Mouse (Mus musculus): Measurements from ENCODE around the gene Gm20388. TPM values are rescaled to one million over a fixed set of nuclear protein-coding genes. Genes with fewer than 3 reads are reported as not detected.

The Gm20388 gene
- total RNA-seq, 2 experiments from 2014 or later: 18.6 TPM; not detected in 1

DNA sequence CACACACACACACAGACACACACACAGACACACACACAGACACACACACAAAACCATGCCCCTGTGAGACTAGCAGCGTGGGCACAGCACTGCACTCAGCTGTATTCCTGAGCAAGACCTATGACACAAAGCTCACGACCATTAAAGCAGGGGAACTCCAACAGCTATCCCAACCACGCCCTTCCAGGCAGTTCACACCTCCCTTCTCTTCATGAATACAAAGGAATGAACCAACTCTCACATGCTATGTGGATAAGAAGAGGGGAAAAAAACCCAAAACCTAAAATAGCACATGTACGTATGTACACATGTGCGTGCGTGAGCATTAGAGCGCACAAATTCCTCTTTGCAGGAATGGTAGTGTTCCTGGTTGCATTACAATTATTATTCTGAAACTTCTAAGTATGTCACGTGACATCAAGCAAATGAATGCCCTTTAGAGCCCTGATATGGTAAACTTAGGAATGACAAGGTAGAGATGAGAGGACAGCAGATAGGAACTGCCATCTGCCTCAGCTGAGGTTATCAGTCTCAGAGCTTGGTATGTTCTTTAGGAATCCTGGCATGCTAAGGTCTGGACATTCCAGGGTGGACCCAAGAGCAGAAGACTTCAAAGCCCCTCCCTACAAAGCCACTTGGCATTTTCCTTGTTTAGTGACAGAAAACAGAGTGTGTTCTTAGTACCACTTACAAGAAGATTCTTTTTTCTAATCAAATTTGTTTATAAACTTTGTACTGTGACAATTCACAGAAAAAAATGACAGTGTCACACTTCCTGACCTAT lies 3015.5 kb downstream of the Gm20388 start:
- no peak for DNase-seq (ENCODE audit: low spot score in 2 of 2)
- intact Hi-C loops (cut with DNase I): no loop called here

DNA sequence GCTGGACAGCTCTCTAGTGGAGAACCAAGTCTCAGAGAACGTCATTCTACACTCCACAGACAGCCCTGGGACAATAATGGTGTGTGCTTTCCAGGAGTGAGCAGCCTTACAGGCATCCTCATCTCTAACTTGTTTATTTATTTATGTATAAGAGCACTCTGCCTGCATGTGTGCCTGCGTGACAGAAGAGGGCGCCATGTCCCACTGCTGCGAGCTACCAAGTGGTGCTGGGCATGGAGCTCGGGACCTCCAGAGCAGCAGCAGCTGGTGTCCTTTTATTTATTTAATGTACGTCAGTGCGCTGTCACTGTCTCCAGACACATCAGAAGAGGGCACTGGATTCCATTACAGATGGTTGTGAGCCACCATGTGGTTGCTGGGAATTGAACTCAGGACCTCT lies 3016.1 kb downstream of the Gm20388 start:
- intact Hi-C loops (cut with DNase I): no loop called here
- no peak for DNase-seq (ENCODE audit: low spot score in 2 of 2)

DNA sequence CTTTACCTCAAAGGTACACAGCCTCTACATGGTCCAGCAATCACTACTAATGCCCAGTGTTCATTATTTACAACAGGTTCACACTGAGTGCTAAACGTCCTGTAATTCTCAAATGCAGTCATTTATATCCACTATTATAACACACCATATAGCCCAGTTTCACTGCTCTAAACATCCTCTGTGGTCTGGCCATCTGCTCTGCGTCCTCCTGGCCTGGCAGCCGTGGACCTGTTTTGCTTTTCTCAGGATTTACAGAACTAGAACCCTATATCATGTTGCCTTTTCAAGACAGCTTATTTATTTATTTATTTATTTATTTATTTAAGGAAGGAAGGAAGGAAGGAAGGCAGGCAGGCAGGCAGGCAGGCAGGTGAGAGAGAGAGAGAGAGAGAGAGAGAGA lies 3017.2 kb downstream of the Gm20388 start:
- no peak for DNase-seq (ENCODE audit: low spot score in 2 of 2)
- intact Hi-C loops (cut with DNase I): no loop called here

DNA sequence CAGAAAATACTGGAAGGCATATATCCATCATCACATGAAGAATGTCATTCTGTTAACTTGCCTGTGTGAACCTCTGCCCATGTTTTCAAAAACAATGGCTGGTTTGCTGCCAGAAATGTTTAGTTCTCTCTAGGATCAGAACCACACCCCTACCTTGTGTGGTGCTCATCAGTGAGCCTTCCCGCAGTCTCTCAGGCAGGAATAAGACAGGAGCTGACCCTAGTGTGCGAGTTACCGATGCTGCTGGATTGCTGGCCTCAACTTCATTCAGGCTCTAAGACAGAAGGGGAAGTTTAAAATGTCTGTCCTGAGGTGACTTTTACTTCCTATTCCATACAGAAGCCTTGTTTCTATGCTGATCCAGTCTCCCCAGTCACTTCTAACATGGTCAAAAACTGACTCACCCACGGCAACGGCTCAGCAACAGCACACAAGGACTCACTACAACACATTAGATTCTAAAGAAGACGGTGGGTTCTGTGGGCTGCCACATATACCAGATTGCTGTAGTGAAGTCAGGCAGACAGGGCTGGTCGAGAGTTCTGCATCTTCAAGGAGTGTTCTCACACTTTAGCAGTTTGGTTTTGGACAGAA lies 3018.1 kb downstream of the Gm20388 start:
- intact Hi-C loops (cut with DNase I): no loop called here
- peak in 1 of 2 experiments; percentile 51 for DNase-seq (ENCODE audit: low spot score in 2 of 2)

DNA sequence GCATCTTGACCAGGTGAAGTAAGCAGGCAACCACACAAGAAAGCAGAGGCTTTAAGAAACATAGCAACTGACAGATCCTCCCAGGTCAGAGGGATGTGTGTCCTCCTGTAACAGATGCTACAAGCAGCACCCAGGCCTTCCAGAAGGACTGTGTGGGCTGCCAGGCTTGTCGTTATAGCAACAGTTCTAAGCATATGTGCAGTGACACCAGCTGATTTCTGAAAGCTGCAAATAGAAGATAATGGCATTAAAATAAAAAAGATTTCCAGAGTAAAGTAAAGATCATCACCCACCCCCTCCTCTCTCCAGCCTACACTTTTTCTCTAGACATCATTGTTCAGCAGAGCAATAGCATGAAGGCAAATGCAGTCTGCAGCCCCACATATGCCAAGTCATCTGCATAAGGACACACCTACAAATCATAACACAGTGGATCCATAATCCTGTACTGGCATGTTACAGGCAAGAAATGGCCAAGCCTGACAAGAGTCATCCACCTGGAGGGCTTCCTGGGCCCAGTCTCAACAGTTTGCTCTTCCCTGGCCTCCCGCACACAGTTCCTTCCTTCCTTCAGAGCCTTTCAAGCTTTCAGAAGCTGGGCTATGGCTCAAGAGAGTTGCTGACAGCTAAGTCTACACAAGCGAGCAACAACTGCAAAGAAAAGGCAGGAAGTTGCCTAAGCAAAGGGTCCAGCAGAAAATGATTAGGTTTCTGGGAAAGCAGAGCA lies 3021.4 kb downstream of the Gm20388 start:
- peak; percentile 85 to 95 for DNase-seq (ENCODE audit: low spot score in 2 of 2)
- intact Hi-C loops (cut with DNase I): no loop called here

DNA sequence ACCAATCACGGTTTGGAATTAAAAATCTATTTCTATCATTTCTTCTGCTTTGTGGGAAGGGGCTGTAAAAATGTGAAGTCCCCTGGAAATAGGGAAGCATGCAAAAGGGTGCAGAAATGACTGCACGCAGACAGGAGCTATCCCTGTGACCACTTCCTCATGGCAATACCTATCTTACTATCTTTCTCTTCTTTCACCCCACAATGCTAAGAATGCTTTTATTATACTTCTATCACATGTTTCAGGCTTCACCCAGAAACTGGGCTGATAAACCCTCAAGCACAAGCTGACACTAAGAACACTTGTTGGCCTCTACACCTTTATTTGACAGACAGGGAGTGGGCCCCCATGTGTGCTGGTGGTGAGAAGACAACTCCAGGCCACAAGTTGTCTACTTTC lies 3021.9 kb downstream of the Gm20388 start:
- intact Hi-C loops (cut with DNase I): no loop called here
- DNase-seq (ENCODE audit: low spot score in 2 of 2): no peak

DNA sequence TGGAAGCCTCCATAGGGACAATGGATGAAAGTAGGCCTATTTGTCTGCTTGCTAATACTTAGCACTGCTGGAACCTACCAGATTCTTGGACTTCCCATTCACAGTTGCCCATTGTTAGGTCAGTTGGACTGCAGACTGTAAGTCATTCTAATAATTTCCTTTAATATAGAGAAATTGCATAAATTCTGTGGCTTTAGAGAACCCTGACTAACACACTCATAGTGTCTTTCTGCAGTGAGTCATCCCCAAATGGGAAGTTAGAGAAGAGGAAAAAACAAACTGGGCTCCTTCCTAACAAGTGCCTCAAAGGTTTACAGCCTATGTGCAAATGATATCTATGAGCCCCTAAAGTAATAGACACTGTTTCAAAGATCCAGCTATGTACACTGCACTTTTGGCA lies 3023.3 kb downstream of the Gm20388 start:
- DNase-seq (ENCODE audit: low spot score in 2 of 2): no peak
- intact Hi-C loops (cut with DNase I): no loop called here

DNA sequence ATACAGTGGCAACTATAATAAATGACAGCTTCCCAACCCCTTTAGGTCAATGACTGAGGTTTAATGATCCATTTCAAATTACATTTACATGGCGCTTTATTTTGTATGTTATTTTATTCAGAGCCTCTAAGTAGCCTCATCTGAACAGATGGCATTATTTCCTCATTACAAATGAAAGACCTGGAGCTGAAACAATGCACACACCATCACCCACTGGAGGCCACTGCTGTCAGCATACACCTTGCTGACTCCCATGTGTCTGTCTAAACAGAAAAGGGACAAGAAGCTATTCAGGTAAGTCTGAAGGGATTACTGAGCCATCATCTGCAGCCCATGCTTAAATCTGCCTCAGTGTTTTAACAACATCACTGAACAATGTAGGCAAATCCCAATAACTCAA lies 3024.5 kb downstream of the Gm20388 start:
- no peak for DNase-seq (ENCODE audit: low spot score in 2 of 2)
- intact Hi-C loops (cut with DNase I): no loop called here

DNA sequence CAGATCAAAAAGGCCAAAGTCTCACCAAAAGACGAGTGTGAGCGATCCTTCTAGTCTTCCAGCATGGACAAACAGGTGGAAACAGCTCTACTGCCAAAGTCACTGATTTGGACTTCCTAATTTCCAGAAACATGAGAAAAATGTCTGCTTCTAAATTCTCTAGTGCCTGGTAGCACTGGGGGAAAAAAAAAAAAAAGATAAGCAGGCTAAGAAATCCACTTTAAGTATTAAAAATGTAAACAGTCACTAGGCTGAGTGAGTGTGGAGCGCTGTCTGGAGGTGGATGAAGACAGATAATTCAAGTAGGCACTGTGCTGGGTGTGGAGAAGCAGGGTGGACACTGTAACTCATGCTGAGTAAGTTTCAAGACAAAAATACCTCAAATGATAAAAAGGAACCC lies 3025.3 kb downstream of the Gm20388 start:
- peak in 1 of 2 experiments; percentile 69 for DNase-seq (ENCODE audit: low spot score in 2 of 2)
- intact Hi-C loops (cut with DNase I): no loop called here

DNA sequence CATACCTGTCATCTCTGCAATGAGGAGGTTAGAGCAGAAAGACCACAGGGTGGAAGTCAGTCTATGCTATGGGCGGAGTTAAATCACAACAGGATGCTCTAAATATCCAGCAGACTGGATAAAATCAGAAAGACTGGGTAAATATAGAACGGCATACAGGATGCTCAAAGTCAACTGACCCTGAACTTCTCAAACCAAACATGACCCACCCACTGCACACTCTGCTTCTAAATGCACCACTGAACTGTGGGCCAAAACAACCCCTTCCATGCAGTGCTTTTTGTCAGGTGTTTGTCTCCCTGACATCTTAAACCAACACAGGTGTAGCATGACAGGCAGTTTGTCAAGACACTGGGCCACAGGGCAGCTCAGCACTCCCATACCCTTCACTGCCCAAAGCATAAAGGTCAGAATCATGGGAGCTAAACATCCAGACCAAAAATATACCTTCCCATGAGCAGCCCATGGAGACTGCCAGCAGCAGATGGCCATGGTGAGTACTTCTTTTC lies 3027.0 kb downstream of the Gm20388 start:
- DNase-seq (ENCODE audit: low spot score in 2 of 2): no peak
- intact Hi-C loops (cut with DNase I): no loop called here

DNA sequence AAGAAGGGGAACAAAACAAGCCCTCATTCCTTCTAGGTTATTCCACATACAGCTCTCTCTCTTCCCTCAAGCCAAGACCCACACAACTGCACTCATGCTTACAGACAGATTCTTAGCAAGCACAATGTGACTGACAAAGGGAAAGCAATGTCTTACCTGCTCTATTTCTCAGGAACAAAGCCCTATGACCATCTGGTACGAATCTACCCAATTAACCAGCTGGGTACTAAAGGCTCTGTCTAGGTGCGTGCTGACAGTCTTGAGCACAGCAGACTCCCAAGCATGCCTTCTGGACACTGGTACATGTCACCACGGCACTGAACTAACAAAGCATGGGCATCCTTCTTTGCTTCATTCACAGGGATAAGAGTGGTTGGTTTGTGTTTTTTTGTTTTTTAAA lies 3027.5 kb downstream of the Gm20388 start:
- intact Hi-C loops (cut with DNase I): no loop called here
- no peak for DNase-seq (ENCODE audit: low spot score in 2 of 2)

DNA sequence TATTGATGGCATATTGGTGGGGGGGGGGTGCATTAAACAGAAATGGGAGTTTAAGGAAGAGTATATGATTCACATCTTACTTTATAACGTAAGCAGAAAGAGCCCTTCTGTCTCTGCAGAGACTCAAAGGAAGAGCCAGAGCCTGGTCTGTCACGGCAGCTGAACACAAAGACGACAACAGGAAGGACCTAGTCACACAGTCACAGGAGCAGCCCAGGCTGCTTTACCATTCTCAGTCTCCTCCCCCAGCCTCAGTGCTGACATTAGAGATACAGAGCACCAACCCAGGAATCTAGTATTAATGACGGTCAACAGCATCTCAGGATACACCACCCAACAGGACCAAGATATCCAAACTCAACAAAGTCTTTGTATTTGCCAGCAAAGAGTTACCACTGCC lies 3027.9 kb downstream of the Gm20388 start:
- intact Hi-C loops (cut with DNase I): no loop called here
- no peak for DNase-seq (ENCODE audit: low spot score in 2 of 2)

DNA sequence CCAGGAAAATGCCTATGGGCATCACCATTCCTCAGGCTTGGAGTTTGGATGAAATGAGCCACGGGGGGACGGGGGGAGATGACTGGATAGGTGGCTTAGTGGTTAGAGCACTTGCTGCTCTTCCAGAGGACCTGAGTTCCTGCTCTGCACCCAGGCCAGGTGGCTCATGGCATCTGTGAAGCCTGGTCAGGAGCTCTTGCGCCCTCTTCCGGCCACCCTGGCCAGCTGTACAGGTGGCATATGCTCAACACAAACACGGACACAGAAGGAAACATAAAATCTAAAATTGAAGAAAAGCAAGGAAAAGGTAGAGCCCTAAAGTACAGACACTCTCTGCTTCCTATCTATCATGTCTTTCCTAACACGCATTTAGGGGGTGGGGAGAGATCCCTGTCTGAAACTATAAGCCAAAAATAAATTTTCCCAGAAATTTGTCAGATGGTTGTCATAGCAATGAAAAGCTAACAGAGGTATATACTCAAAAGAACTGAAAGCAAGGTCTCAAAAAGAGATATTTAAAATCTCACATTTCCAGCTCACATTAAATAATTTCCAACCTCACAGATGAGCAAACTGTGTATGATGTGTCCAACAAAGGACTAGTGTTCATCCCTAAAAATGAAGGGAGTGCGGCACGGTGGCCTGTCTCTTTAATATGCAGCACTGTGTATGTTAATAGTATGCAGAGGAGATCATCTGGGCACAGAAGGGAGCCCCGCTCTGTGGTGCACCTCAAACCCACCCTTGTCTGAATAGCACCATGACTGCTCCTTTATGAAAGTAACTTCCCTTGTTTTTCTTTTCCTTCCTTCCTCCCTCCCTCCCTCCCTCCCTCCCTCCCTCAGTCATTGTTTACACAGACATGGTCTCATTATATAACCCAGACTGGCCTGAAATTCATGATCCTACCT lies 3032.4 kb downstream of the Gm20388 start:
- peak in 1 of 2 experiments; percentile 47 for DNase-seq (ENCODE audit: low spot score in 2 of 2)
- intact Hi-C loops (cut with DNase I): no loop called here

DNA sequence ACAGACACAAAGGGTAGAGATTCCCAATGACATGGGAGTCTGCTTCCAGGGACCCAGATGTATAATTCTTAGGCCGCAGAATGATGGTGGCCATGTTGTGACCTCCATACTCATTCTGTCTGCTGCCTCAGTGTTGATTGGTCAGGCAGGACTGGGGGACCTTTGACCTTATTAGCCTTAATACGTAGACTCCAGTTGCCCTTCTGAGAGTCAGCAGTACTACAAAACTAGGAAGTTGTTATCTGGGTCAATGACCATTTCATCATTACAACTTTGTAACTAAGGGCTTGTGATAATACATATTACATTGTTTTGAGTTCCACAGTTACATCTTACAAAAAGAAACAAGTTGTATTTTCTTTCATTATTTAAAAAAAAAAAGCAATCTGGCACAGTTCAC lies 3035.1 kb downstream of the Gm20388 start:
- intact Hi-C loops (cut with DNase I): no loop called here
- DNase-seq (ENCODE audit: low spot score in 2 of 2): no peak

DNA sequence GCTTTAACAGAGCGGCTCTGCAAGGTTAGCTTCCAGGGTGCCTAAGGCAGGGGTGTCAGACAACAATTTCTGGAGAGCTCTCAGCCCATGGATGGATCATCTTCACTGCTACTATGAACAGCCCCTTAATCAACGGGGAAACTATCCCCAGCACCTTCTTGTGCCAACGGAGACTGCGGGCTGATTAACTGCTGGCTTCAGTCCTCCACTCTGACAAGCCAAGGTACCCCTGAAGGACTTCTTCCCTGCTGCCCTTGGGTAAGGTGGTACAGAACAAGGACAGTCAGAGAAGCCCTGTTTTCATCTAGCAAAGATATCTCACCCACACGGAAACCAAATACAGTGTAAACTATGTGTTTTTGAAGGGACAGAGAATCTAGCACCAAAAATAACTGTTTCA lies 3039.1 kb downstream of the Gm20388 start:
- no peak for DNase-seq (ENCODE audit: low spot score in 2 of 2)
- intact Hi-C loops (cut with DNase I): no loop called here

DNA sequence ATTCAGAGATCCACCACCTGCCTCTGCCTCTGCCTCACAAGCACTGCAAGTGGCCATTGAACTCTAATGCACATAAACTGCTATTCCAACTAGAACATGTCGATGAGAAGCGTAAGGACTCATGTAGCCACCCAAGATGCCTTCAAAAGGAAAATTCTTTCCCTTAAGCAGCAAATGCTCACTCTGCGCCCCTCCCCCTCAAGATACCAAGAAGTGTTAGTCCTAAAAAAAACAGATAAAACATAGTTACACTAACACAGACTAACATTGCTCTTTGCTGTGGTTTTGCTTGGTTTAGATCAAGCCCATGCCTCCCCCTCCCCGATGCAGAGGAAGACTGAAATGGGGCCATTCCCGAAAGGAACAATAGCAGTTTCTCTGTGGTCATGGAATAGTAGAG lies 3040.8 kb downstream of the Gm20388 start:
- no peak for DNase-seq (ENCODE audit: low spot score in 2 of 2)
- intact Hi-C loops (cut with DNase I): no loop called here

DNA sequence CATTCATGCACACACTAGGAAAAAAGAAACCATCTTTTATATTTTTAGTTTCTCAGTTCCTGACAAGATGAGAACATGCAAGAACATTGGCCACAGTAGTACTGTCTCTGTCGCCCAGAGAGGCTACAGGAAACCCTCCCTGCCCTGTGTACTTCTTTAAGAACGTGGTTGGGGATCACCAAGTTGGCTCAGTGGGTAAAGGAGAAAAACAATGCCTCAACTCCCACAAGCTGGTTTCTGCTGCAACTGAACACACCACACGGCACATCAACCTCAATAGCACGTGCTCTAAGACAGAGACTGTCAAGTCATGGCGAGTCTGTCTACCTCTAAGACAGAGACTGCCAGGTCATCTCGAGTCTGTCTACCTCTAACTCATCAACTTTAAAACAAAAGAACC lies 3042.4 kb downstream of the Gm20388 start:
- intact Hi-C loops (cut with DNase I): no loop called here
- DNase-seq (ENCODE audit: low spot score in 2 of 2): no peak

DNA sequence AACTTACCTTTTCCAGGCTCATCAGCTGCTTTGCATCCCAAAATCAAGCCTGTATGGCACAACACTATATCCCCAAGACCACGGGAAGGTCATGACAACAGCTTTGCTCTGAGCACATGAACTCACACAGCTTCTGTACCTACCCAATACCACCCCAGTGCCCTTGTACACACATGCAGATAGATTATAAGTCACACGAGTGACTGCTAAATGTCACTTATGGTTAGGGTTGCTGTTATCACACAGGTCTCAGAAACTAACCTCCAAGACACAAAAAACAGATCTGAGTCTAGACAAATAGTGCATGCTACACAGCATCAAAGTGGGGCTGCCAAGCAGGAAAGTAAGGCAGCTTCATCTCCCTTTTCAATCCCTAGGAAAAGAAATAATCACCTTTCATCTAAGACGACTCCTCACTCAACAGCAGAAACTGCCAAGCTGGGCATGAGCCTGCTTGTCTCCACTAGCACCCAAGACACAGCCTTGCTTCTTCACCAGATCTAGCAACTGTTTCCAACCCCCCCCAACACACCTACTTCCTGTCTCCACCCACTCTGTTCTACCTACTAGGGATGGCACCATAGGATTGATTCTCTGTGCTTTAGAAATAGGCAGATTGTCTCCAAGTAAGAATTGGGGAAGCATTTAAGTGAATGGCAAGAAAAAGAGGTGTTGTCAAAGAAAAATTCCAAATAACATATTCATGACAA lies 3043.6 kb downstream of the Gm20388 start:
- peak in 1 of 2 experiments; percentile 56 for DNase-seq (ENCODE audit: low spot score in 2 of 2)
- intact Hi-C loops (cut with DNase I): no loop called here

DNA sequence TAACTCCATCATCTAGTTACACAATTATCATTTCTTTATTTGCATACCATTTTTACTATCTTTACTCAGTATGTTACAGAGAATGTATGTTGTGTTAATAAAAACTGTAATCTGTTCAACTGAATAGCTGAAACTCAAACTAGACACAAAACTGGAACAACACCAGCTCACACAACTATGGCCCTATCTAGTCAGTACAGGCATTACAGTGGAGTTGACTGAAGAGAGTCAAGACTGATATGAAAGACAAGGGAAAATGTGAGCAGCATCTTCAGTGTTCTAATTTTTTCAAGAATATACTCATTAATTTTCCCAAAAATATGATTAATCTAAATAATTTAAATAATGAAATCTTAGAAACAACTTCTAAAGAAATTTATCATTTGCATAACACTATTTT lies 3044.6 kb downstream of the Gm20388 start:
- intact Hi-C loops (cut with DNase I): no loop called here
- DNase-seq (ENCODE audit: low spot score in 2 of 2): no peak
